Mouse (Mus musculus): ENCODE measurements around the gene Sppl2b.
A peak's percentile ranks its signal among the peaks of the same experiment; 100 is the strongest.
"Not testable (repeated sequence)": the region's sequence is repeated elsewhere in the genome, so short reads cannot be mapped to it uniquely, and the experiment has no call there.

Gene Sppl2b

GRCm38 (mm10) chr10:80823847-80824643 lies 31.0 kb upstream of the Sppl2b start:
- DNase-seq (ENCODE audit: low spot score): no peak

- DNase-seq (ENCODE audit: low spot score): no peak
Measured at GRCm38 (mm10) chr10:80824827-80825226, 30.2 kb upstream of the Sppl2b start.

GRCm38 (mm10) chr10:80826151-80827062 lies 28.7 kb upstream of the Sppl2b start, which contains the start of gene Oaz1:
Oaz1 (plus strand) TSS chr10:80826656.
- DNase-seq (ENCODE audit: low spot score): peak; percentile 100

GRCm38 (mm10) chr10:80827063-80827869 lies 27.8 kb upstream of the Sppl2b start:
- DNase-seq (ENCODE audit: low spot score): no peak

- DNase-seq (ENCODE audit: low spot score): no peak
Measured at GRCm38 (mm10) chr10:80827870-80828420, 27.1 kb upstream of the Sppl2b start.

GRCm38 (mm10) chr10:80828587-80828986 lies 26.5 kb upstream of the Sppl2b start:
- not testable (repeated sequence) for DNase-seq (ENCODE audit: low spot score)

- DNase-seq (ENCODE audit: low spot score): no peak
Measured at GRCm38 (mm10) chr10:80829359-80830278, 25.5 kb upstream of the Sppl2b start.

GRCm38 (mm10) chr10:80831136-80831535 lies 23.9 kb upstream of the Sppl2b start:
- DNase-seq (ENCODE audit: low spot score): peak; percentile 84

- no peak for DNase-seq (ENCODE audit: low spot score)
Measured at GRCm38 (mm10) chr10:80832818-80833217, 22.3 kb upstream of the Sppl2b start.

- DNase-seq (ENCODE audit: low spot score): no peak
Measured at GRCm38 (mm10) chr10:80835617-80836016, 19.5 kb upstream of the Sppl2b start.

GRCm38 (mm10) chr10:80836949-80837379 lies 18.1 kb upstream of the Sppl2b start:
- no peak for DNase-seq (ENCODE audit: low spot score)

- no peak for DNase-seq (ENCODE audit: low spot score)
Measured at GRCm38 (mm10) chr10:80837827-80838226, 17.2 kb upstream of the Sppl2b start.

GRCm38 (mm10) chr10:80838346-80838912 lies 16.6 kb upstream of the Sppl2b start:
- no peak for DNase-seq (ENCODE audit: low spot score)

GRCm38 (mm10) chr10:80839848-80840247 lies 15.2 kb upstream of the Sppl2b start:
- no peak for DNase-seq (ENCODE audit: low spot score)

- no peak for DNase-seq (ENCODE audit: low spot score)
Measured at GRCm38 (mm10) chr10:80841685-80842084, 13.4 kb upstream of the Sppl2b start.

GRCm38 (mm10) chr10:80842334-80842733 lies 12.7 kb upstream of the Sppl2b start:
- no peak for DNase-seq (ENCODE audit: low spot score)

GRCm38 (mm10) chr10:80843087-80843930 lies 11.8 kb upstream of the Sppl2b start:
- DNase-seq (ENCODE audit: low spot score): no peak

GRCm38 (mm10) chr10:80843931-80844547 lies 11.0 kb upstream of the Sppl2b start, which contains the start of gene Lingo3:
Lingo3 (minus strand) TSS chr10:80844039.
- no peak for DNase-seq (ENCODE audit: low spot score)
